Mouse (Mus musculus): ENCODE measurements around the gene Rrnad1.

Rrnad1 gene

DNA sequence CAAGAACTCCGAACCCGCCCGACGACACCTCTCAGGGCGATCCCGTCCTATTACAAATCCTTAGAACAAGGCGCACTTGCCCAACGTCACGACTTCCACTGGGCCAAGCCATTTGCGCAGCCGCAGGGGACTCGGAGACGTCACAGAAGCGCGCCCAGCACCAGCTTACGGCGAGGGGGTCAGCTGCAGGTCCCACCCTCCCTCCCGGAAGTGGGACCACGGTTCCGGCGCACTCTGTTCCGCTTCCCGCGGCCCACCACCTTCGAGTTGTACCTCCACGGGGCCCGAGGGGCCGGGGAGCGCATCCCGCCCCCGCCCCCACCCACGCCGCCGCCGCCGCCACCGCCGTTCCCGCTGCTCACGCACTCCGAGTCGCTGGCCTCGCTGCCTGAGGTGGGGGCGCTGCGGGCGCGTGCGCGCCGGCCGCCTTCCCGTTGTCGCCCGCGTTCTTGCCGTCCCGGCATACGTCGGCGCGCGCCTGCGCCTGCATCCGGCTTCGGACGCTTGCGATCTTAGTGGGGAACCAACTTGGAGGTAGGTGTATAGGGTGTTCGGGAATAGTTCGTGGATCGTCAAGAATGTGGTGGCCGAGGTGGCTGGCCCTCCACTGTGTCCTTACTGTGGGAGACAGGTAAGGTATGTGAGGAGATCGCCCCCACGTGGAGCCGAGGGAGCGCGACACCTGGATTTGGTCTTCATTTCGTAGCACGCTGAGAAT is at the start of gene Rrnad1, which contains the start of gene Isg20l2:
Gene Rrnad1 (minus strand): TSS at position 640 of the 718 bp plus-strand sequence.
Gene Isg20l2 (plus strand): TSS at position 237 of the 718 bp plus-strand sequence.
- DNase-seq: peak; percentile 98 to 99

DNA sequence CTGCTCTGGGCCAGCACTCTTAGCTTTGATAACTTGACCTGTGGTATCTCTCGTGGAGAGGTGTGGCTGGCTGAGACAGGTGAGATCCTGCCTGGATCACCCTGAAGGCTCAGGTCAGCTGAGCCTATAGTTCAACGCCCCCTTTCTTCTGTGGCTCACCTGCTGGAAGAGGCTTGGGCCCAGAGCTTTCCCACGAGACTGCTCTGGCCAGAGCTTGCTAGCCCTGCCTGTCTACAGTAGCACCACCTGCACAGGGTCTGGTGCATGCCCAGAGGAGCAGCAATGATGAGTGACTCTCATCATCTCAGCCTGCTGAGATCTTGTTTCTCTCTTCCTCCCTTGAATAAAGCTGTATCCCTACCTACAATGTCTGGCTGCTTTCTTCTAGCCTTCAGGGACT is 49.6 kb upstream of the Rrnad1 start:
- no peak for DNase-seq

DNA sequence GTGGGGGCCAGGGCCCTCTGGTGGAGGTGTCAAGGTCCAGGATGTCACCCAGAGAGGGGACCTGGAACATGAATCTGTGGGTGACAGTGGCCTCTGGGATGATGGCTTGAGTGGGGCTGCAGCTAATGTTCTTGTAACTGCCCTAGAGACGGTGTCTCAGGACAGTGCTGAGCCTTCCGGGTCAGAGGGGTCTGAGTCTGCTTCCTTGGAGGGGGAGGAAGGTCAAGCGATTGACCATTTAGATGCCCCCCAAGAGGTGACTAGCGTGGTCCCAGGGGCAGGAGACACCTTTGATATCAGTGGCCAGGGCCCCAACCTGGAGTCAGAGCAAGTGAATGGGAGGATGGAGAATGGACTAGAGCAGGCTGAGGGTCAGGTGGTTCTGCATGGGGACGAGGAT is 49.0 kb upstream of the Rrnad1 start:
- no peak for DNase-seq

DNA sequence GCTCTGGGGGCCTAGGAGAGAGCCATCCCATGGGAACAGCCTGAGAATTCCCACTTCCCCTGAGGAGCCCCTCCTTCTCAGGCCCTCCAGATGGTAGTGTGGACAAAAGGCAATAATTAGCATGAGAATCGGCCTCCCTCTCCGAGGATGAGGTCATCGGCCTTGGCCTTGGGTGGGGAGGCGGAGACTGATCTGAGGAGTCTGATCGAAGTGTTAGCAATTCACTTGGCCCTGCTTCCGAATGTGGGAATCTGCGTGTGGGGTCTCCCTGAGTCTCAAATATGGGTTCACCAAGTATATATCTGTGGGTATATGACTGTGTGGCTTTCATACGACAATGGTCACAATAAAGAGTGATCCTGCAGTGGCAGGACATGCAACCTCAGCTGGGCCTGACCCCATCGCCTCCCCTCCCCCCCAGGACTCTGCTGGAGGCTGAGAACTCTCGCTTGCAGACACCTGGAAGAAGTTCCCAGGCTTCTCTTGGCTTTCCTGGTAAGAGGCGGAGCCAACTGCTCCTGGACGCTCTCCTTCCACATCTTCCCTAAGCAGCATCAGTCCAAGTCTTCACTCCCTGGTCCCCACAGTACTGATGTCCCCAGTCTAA is 44.0 kb upstream of the Rrnad1 start:
- DNase-seq: no peak

DNA sequence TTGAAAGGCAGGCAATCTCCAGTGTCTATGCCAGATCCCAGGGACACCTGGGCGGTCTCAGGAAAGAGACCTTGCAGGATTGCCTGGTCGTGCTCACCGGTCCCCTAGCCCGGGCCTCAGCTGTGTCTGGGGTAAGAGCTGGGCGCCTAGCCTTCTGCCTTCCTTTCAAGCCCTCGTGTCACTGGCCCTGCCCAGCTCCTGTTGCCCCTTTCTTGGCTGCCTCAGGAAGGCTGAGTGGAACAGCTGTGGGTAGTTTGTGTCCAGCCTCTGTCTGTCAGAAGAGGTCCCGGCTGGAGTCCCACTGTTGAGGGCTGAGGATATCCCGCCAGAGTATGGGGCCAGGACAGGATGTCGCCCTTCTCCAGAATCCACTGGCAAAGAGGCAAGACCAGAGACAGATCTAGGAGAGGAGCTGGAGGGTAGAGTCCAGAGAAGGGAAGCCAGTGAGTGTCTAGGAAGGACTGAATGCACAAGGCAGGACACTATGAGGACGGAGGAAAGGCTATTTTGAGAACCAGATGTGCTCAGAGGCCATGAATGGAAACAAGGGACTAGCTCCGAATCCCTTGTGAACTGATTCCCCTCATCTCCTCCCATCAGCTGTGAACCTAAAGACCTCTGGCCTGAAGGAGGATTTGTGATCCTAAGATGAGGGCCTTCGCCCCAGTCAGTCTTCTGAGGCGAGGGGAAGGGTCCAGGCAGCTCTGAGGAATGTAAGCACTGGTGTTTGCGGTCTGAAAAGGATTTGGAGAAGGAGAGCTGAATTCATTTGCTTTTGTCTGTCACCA is 43.3 kb upstream of the Rrnad1 start:
- DNase-seq: no peak

DNA sequence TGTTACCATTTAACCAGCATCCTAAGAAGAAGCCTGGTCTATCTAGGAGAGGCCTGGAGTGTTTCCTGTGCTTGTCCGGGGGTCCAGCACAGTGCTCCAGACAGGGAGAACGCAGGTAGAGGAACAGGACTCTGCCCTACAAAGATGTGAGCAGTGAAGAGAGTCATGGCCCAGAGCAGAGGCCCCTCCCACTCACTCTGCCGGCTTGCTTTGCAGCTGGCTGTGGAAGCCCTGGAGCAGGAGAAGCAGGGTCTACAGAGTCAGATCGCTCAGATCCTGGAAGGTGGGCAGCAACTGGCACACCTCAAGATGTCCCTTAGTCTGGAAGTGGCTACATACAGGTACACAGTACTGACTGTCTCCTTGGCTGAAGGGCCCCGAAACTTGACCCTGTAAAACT is 42.3 kb upstream of the Rrnad1 start:
- no peak for DNase-seq

DNA sequence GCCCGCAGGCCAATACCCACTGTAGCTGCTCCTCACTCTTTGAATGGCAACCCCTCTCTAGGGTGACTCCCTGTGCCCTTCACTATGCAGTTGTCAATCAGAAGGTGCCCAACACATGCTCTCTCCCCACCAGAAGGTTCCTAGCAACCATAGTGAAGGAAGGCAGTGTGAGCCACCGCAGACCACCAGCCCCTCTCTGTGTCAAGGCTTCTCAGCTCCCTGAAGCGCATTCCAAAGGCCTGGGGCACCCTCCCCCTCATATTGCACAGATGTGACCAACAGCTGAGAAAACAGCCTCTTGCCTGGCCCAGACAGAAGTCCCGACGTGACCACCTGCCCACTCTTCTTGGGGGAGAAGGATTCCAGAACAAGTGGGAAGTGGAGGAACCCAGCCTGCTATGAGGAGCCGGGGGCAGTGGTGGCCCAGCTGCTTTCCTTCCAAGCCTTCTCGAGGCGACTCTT is 41.7 kb upstream of the Rrnad1 start:
- no peak for DNase-seq

DNA sequence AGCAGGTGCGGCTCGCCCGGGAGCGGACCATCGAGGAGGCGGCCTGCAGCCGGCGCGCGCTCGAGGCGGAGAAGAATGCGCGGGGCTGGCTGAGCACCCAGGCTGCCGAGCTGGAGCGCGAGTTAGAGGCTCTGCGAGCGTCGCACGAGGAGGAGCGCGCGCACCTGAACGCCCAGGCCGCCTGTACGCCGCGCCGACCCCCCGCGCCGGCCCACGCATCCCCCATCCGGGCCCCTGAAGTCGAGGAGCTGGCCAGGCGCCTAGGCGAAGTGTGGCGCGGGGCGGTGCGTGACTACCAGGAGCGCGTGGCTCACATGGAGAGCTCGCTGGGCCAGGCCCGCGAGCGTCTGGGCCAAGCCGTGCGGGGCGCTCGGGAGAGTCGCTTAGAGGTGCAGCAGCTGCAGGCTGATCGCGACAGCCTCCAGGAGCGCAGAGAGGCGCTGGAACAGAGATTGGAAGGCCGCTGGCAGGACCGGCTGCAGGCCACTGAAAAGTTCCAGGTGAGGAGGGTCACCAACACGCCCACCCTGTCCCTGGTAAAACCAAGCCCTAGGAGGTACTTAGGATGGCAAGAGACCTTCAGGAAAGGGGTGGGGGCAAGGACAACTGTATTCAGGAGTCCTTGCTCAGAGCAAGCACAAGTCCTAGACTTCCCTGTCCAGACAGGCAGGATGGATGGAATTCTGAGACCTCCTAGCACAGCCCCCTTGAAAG is 41.1 kb upstream of the Rrnad1 start:
- DNase-seq: no peak

DNA sequence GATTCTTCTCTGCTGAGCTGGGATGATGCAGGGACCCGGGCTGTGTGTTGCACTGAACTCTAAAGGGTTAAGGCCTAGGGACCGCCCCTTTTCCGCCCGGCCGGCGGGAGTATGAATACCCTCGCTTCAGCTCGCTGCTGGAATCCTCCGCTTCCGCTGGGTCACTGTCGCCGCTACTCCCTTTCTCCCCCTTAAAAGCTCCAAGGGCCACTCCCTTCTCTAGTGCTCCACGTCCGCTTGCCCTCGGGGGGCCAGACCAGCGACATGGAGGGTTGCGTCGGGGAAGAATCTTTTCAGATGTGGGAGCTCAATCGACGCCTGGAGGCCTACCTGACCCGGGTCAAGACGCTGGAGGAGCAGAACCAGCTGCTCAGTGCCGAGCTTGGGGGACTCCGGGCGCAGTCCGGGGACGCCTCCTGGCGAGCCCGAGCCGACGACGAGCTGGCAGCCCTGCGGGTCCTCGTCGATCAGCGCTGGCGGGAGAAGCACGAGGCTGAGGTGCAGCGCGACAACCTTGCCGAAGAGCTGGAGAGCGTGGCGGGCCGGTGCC is 40.5 kb upstream of the Rrnad1 start, which contains the start of gene Nes:
Gene Nes (plus strand): TSS at position 140 of the 550 bp plus-strand sequence.
- DNase-seq: peak in 1 of 2 experiments; percentile 21

DNA sequence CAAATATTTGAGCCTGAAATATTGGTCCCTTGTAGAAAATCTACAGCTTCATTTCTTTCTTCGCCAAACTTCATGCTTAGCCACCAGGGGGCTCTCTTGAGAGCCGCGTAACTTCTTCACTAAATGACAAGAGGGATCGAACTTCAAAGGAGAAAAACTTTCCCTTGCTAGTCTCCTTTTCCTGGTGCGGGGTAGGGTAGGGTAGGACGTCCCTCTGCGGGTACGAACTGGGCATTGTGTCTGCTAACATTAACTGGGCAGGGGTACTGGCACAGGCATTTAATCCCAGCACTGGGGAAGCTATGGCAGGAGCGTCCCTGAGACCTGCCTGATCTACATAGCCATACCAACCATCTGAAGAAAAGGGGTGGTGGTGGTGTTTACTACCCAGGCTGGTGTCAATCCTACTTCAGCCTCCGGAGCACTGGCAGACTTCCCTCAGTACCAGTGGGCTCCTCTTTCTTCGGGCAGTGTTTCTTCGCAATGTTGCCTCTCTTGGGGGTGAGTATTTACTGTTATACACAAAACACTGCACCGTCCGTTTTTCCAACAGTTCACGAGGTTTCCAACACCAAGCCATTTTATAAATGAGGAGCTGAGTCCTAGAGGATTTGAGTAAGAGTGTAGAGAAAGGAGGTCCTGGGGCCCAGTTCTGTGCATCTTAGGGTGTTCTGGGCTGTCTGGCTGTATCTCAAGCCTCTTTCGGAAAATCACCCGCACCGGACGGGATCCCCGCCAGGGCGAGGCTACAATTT is 39.8 kb upstream of the Rrnad1 start:
- DNase-seq: peak; percentile 67 to 70

DNA sequence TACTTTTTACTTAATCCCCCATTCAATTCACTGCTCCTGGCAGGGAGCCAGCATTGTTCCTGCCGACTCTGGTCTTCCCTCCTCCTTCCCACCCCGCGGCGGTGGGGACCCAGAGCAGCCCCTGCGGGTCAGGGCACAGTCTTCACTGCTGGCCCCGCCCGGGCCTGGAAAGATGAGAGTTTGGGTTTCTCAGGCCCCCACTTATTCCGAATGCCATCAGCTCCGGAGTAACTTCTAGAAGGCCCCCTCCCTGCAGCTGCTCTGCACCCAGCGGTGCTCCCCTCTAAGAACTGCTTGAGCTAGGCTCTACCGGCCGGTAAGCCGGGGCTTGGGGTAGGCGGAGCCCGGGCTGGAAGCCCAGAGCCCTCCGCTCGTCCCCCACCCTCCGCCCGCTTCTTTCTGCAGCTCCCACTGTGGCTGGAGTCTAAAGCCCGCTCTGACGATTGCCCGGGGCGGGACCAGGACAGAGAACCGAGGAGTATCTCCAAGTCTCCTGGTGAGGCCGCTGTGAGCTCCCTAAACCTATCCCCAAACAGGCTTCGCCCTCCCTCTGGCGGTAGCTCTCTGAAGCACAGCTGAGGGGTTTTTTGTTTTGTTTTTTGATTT is 30.2 kb upstream of the Rrnad1 start:
- DNase-seq: peak; percentile 82 to 86

DNA sequence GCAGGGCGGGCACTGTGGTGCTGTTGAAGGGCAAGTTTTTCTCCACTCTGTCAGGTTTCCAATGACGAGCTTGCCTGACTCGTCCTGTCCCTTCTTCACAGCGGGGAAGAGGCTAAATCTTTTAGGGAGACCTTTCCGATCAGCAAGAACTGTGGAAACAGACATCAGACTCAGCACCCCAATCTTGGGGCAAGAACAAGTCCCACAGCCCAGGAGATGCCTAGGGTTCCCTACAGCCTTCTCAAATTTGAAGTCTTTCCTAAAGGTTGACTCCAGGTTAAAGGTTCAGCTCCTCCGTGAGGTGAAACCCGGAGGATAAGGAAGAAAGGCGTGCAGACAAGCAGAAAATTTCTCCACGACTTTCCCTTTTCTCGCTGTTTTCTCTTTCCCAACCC is 29.7 kb upstream of the Rrnad1 start:
- DNase-seq: no peak

DNA sequence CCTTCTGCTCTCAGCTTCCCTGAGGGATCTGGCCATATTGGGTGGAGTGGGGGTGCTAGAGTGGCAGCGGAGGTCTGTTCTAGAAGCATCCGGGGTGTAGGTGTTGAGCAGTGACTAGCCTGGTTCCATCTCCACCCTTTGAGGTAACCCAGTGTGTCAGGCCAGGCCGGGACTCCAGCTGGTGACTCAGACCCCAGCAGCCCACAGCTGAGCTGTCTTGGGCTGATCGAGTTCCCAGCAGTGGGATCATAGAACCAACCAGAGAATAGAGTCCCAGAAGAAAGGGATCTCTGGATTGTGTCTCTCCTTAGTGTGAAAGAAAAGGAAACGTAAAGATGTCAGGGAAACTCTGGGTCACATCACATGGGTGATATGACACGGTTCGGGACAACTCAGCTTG is 28.9 kb upstream of the Rrnad1 start:
- no peak for DNase-seq

DNA sequence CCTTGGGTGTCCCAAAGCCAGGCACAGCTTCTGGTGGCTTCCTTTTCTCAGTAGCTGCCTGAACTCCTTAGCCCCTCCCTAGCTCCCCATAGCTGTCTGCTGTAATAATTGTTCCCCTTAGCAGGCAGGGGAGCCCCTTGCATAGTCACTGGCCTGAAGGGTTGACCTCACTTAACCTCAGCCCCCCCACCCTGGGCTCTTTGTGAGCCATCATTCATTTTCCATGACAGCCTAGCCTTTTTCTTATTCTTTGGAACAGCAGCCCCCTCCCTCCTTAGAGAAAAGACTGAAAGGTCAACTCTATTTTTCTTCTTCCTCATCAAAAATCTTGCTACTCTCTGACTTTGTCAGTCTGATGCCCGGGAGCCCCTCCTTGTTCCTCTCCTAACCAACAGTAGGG is 28.4 kb upstream of the Rrnad1 start:
- DNase-seq: no peak

DNA sequence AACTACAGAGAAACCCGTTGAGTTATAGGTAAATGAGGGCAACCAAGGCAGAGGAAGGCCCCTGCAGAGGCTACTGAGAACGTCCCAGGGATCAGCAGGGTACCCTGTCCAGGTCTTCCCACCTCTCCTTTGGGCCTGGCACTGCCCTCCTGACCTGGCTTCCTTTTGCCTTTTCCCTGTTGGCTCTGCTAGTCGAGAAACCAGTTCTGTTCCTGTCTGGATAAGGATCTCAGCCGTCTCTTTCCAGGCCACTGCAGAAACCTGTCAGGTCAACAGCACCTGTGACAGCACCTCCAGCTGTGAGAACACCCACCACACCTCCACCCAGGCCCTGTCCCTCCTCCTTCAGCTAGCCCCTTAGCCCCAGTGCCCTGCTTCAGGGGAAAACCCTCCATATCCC is 28.0 kb upstream of the Rrnad1 start:
- no peak for DNase-seq

DNA sequence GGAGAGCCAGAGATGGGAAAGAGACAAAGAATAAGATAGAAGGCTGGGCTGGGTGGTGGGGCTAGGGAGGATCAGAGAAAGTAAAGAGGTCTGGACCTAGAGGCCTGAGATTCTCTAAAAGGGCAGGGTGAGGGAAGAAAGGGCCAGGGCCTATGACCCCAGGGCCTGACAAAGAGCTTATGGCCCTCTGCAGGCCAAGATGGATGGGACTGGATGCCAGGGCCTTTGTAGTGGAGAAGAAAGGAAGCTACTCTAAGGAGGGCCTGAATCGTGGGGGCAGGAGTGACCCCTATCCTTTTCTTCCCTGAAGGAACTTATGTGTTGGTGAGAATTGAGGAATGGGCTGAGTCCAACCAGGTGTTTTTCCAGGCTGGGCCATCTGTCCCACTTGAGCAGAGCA is 27.5 kb upstream of the Rrnad1 start:
- DNase-seq: no peak

DNA sequence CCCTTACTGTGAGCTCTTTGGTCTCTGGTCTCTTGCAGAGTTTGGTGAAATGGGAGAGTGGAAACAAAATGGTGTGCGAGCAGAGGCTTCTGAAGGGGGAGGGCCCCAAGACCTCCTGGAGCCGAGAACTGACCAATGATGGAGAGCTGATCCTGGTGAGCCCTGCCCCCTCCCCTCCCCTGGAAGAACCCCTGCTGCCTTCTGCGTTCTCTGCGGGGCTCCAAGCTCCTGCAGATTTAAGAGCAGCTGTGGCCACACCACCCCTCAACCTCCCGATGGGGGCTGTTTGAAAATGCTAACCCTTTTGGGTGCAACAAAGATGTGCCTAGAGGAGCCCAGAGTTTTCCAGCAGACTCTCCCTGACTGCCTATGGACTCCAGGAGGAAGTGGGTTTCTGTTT is 21.9 kb upstream of the Rrnad1 start:
- no peak for DNase-seq

DNA sequence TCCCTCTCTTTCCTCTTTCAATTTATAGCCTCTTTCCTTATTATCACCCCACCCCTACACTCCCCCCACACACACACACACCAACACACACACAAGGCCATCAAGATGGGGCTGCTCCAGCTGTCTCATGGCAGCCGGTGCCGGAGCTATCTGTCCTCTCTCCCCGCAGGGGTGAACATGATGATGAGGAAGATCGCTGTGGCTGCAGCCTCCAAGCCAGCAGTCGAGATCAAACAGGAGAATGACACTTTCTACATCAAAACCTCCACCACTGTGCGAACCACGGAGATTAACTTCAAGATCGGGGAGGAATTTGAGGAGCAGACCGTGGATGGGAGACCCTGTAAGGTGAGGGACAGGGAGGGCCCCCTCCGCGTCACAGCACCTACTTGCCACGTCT is 21.4 kb upstream of the Rrnad1 start:
- no peak for DNase-seq

DNA sequence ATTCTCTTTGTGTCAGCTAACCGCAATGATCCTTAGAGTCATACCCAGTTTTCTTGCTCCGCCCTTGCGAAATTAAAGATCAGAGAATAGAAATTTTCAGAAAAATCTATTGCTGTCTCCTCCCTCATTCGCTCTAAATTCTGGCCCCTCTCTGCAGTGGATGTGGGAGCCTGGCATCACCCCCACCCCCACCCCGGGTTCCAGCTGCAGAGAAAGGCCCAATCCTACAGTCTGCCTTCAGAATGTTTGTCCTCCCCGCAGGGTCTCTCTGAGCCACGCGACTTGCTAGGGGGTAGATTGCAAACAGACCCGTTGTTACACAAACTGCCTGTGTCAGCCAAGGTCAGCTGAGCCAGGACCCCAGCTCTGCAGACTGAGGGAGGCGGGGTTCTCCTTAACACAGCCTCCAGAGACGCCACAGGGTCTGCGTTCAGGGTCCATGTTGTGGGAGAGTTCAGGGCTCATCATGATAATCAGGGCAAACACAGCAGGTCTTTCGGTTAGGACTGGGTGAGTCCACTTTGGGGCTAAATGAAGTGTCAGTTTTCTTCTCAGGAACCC is 19.5 kb upstream of the Rrnad1 start:
- DNase-seq: no peak

DNA sequence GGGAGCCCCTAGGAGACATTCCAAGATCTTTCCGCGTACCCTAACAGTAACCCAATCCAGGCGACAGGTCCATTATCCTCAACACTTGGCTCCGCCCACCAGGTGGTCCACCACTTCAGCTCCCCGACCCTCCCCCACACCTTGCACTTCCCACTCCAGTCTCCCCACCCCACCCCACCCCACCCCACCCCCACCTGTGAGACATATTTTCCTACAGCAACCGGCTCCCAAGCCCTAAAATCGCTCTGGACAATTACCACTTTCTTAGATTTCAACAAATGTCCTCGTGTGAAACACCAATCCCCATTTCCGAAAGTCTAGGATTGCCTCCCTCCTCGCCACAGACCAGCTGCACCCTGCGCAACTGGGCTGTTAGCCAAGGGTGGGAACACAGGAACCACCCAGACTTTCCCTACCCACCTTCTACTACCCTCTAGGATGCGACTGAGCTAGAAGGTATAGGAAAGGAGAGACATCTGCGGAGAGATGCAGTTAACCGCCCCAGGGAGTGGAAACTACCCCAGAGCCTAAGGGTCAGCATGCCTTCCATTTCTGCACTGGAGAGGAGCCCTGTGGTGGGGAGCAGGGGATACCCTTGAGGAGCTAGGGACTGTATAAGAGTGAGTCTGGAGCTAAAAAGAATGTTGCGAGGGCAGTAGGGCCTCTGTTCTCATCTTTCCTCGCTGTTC is 18.9 kb upstream of the Rrnad1 start:
- no peak for DNase-seq

All from cerebellum, postnatal 14 days (tissue).